Mouse (Mus musculus): ENCODE data around the gene Kcnc4. TPM values are rescaled to one million over a fixed set of nuclear protein-coding genes. Genes with fewer than 3 reads are reported as not detected.

The Kcnc4 gene
- polyA plus RNA-seq, 1 experiment from 2014 or later, result 0.09 TPM

DNA sequence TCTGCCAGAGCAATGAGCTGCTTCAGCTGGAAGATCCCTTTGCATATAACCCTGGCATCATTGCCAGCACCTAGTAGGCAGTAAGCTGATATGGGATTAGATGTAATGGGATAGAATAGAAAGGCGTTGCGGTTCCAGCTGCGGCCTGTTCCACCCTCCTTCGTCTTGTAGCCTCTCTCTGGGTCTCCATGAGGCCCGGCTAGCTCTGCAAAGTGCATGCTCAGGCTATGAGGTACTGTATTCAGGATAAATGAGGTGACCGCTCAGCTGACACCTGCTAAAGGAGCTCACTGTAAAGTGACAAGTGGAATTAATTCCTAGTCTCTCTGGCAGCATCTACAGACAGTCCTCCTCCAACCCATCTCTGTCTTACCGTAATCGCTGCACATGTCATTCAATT, 46.8 kb downstream of the Kcnc4 start:
- no peak overlapping the region for H3K27ac ChIP-seq
- no peaks in the 10 kb centered on the region for H3K27me3 ChIP-seq (ENCODE audit: insufficient read depth, poor library complexity, severe bottlenecking)
- H3K4me3 ChIP-seq, result no peak overlapping the region
- WGBS, result 85% methylated on average over 8 of the region's 8 CpGs
- H3K36me3 ChIP-seq, result no peaks in the 10 kb centered on the region
- H3K4me1 ChIP-seq (replicated peaks), result peaks cover 12% of the 10 kb centered on the region
- DNase-seq (ENCODE audit: low spot score), result no peak
- H3K9me3 ChIP-seq, result no peaks in the 10 kb centered on the region

DNA sequence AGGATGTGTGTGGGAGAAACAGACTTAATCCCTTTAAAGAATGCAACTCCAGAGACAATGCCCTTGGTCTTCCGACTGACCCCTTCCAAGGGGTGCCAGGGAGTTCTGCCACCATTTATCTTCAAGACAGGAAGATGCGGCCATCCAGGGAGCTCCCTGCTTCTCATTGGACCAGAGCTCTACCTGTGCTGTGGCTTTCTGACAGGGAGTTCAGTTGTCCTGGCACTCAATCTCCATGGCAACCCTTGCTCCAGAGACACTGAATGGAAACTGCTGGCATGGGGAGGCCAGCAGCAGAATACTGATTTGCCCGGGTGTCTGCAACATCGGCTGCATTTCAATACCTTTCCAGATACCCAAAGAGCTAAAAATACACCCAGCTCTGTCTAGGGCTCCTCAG, 47.7 kb downstream of the Kcnc4 start:
- Histone ChIP-seq H3K27ac (no peak overlapping the region), H3K27me3 (ENCODE audit: insufficient read depth, poor library complexity, severe bottlenecking) (no peaks in the 10 kb centered on the region), H3K4me1 (replicated peaks) (peaks cover 9% of the 10 kb centered on the region), H3K36me3 (no peaks in the 10 kb centered on the region), H3K4me3 (no peak overlapping the region), H3K9me3 (no peaks in the 10 kb centered on the region)
- DNase-seq (ENCODE audit: low spot score), result no peak
- 48% methylated on average over 4 of the region's 4 CpGs for WGBS

DNA sequence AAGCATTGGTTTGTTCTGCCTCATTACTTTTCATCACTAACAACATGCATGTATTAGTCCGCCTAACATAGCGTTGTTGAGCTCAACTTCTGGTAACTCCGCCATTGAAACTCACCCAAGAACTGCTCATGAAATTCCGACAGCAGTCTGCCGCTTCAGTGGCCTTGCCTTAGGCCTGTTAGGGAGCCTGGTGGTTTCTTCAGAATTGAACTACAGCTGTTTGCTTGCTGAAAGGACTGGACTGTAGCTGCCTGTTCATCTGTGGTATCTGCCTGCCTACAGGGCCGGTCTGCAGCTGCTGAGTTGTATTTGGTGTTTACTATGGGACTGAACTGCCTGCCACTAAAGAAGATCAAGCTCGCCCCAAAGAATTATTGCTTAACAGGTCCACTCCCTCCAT, 58.0 kb downstream of the Kcnc4 start:
- H3K4me1 ChIP-seq (replicated peaks), result no peaks in the 10 kb centered on the region

DNA sequence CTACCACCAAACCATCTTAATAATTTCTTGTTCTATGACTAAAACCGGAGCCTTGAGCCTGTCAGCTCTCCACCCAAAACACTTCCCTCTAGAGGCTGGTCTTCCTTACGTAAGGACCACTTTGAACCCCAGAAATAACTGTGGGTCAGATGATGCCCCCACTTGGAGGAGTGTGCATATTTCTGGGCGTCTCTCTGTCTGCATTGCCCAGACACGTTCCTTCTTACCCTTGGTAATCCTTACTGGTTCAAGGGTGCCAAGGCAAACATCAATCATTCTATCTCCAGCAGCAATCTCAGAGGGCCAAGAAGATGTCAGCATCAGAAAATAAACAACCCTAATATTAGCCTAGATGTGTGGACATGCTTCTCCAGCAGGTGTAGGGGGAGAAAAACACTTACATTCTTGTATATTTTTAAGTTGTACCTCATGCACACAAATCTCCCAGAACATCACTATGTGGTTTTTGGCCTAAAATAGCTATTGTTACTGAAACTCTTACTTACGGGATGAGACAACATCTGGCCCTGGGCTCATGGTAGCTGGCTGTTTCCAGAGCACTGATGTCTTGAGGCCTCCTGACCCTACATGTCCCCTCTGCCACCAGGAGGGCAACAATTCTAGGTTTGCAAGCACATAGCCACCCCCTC, 59.2 kb downstream of the Kcnc4 start:
- H3K36me3 ChIP-seq, result no peaks in the 10 kb centered on the region
- DNase-seq (ENCODE audit: low spot score), result no peak
- no peaks in the 10 kb centered on the region for H3K9me3 ChIP-seq
- H3K27me3 ChIP-seq (ENCODE audit: insufficient read depth, poor library complexity, severe bottlenecking), result no peaks in the 10 kb centered on the region
- H3K4me3 ChIP-seq, result no peak overlapping the region
- H3K4me1 ChIP-seq (replicated peaks), result no peaks in the 10 kb centered on the region
- 85% methylated on average over 5 of the region's 5 CpGs for WGBS
- H3K27ac ChIP-seq, result no peak overlapping the region

More for the DNA sequence above, 58.0 kb downstream of the Kcnc4 start:
- DNase-seq (ENCODE audit: low spot score), result no peak
- no peaks in the 10 kb centered on the region for H3K36me3 ChIP-seq
- H3K27ac ChIP-seq, result no peak overlapping the region
- H3K9me3 ChIP-seq, result no peaks in the 10 kb centered on the region
- 92% methylated on average over 7 of the region's 7 CpGs for WGBS
- H3K27me3 ChIP-seq (ENCODE audit: insufficient read depth, poor library complexity, severe bottlenecking), result no peaks in the 10 kb centered on the region
- no peak overlapping the region for H3K4me3 ChIP-seq

DNA sequence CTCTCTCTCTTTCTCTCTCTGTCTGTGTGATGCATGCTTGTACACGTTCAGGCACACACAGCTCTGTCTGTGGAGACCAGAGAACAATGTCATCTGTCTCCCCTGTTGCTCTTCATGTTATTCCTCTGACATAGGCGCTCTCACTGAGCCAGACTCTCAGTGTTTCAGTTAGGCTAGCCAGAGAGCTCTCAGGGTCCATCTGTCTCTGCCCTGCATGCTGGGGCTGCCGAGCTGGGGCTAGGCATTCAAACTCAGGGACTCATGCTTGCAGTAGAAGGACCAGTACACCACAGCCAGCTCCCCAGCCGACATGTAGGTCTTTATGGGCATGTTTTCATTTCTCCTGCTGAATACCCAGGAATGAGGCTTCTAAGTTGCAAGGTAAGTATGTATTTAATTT, 68.2 kb downstream of the Kcnc4 start:
- 61% methylated on average over 4 of the region's 4 CpGs for whole genome bisulfite sequencing
- H3K27me3 ChIP-seq (ENCODE audit: insufficient read depth, poor library complexity, severe bottlenecking), result no peaks in the 10 kb centered on the region
- no peak overlapping the region for H3K4me3 ChIP-seq
- no peak overlapping the region for H3K27ac ChIP-seq
- H3K36me3 ChIP-seq, result no peaks in the 10 kb centered on the region
- no peak for DNase-seq (ENCODE audit: low spot score)
- H3K4me1 ChIP-seq (replicated peaks), result no peaks in the 10 kb centered on the region
- H3K9me3 ChIP-seq, result no peaks in the 10 kb centered on the region

Other genes with a start within 250 kb of the Kcnc4 start
- not detected in 2 replicates for gene Cym, start 237.8 kb downstream of the Kcnc4 start, polyA plus RNA-seq (2016; fragmentation: Nextera tagmentation; extraction: Ambion mirVana)
- gene A630076J17Rik, start 228.9 kb downstream of the Kcnc4 start, polyA plus RNA-seq (2016; fragmentation: Nextera tagmentation; extraction: Ambion mirVana), result not detected in 2 replicates
- 0.05 TPM in 1 of 2 replicates, not detected in the other for gene Prok1, start 219.8 kb downstream of the Kcnc4 start, polyA plus RNA-seq (2016; fragmentation: Nextera tagmentation; extraction: Ambion mirVana)
- 202 and 225 TPM in 2 replicates for gene Lamtor5, start 180.7 kb downstream of the Kcnc4 start, polyA plus RNA-seq (2016; fragmentation: Nextera tagmentation; extraction: Ambion mirVana)
- gene Slc16a4, start 168.3 kb downstream of the Kcnc4 start, polyA plus RNA-seq (2016; fragmentation: Nextera tagmentation; extraction: Ambion mirVana), result 1.9 and 2.3 TPM in 2 replicates
- 12.9 and 16.5 TPM in 2 replicates for gene Rbm15, start 125.9 kb downstream of the Kcnc4 start, polyA plus RNA-seq (2016; fragmentation: Nextera tagmentation; extraction: Ambion mirVana)
- gene Slc6a17, start 58.5 kb upstream of the Kcnc4 start, polyA plus RNA-seq (2016; fragmentation: Nextera tagmentation; extraction: Ambion mirVana), result 2.7 and 3.2 TPM in 2 replicates
- gene Ubl4b, start 95.5 kb upstream of the Kcnc4 start, polyA plus RNA-seq (2016; fragmentation: Nextera tagmentation; extraction: Ambion mirVana), result not detected in 2 replicates
- 2.7 and 7.1 TPM in 2 replicates for gene Alx3, start 135.5 kb upstream of the Kcnc4 start, polyA plus RNA-seq (2016; fragmentation: Nextera tagmentation; extraction: Ambion mirVana)
- gene Gm10961, start 171.8 kb upstream of the Kcnc4 start, polyA plus RNA-seq (2016; fragmentation: Nextera tagmentation; extraction: Ambion mirVana), result not detected in 2 replicates
- 68.2 and 89.6 TPM in 2 replicates for gene Strip1, start 172.1 kb upstream of the Kcnc4 start, polyA plus RNA-seq (2016; fragmentation: Nextera tagmentation; extraction: Ambion mirVana)
- 86.7 and 90.7 TPM in 2 replicates for gene Ahcyl1, start 237.0 kb upstream of the Kcnc4 start, polyA plus RNA-seq (2016; fragmentation: Nextera tagmentation; extraction: Ambion mirVana)